Mouse (Mus musculus) kidney, embryonic 16.5 days (tissue): ENCODE measurements around the gene Phykpl. TPM values are rescaled to one million over a fixed set of nuclear protein-coding genes. Genes with fewer than 3 reads are reported as not detected.
A peak's percentile ranks its signal among the peaks of the same experiment; 100 is the strongest.

ENCODE experiments used
- ATAC-seq: fragments of 200-750 bp; cut with Nextera tagmentation; 2 replicates; pipeline ENCODE4 v1.8.0; 2017; ENCODE audit warnings: moderate TSS enrichment; ENCODE audit not compliant: low FRiP score, low TSS enrichment
- H3K27ac ChIP-seq: fragments of 300-500 bp; sonication (generic); 2 replicates; pipeline ENCODE4 v1.5.1; 2014; ENCODE audit warnings: low read length
- H3K27me3 ChIP-seq: fragments of 300-500 bp; sonication (generic); 2 replicates; pipeline ENCODE4 v1.6.1; 2014; ENCODE audit warnings: low read length, control low read depth, mixed read lengths; ENCODE audit not compliant: insufficient read depth
- H3K36me3 ChIP-seq: fragments of 300-500 bp; sonication (generic); 2 replicates; pipeline ENCODE4 v1.6.1; 2014; ENCODE audit warnings: low read length, control low read depth, mixed read lengths; ENCODE audit not compliant: insufficient read depth
- H3K4me1 ChIP-seq: fragments of 300-500 bp; sonication (generic); 2 replicates; pipeline ENCODE4 v1.6.1; 2014; ENCODE audit warnings: low read length, control low read depth, mixed read lengths; ENCODE audit not compliant: insufficient read depth
- H3K4me2 ChIP-seq: fragments of 300-500 bp; sonication (generic); replicated peaks from 2 replicates; pipeline ENCODE4 v1.6.1; 2014; ENCODE audit warnings: low read depth, low read length
- H3K4me3 ChIP-seq: fragments of 300-500 bp; sonication (generic); 2 replicates; pipeline ENCODE4 v1.5.1; 2014; ENCODE audit warnings: mild to moderate bottlenecking, low read length
- H3K9ac ChIP-seq: fragments of 300-500 bp; sonication (generic); replicated peaks from 2 replicates; pipeline ENCODE4 v1.6.1; 2014; ENCODE audit warnings: low read length
- H3K9me3 ChIP-seq: fragments of 300-500 bp; sonication (generic); 2 replicates; pipeline ENCODE4 v1.6.1; 2016; ENCODE audit warnings: low read length, control low read depth
- WGBS: fragments of 180-500 bp; shearing (Covaris S2); extraction: QIAGEN DNeasy Blood & Tissue Kit; methylation state at CpG from one replicate; pipeline ENCODE4 v1.1.7; 2014; 5-methylcytosine and 5-hydroxymethylcytosine counted together
- polyA plus RNA-seq: library from polyadenylated mRNA; unstranded; fragments of >200 nt; fragmentation: Nextera tagmentation; extraction: Ambion mirVana; gene quantifications from 2 replicates; pipeline ENCODE4 v1.2.1, GENCODE M21; 2015

The Phykpl gene
- polyA plus RNA-seq, 1 experiment from 2014 or later, result 26.2 TPM

GRCm38 (mm10) chr11:51552091-51552490 is 32.5 kb upstream of the Phykpl start:
- Histone ChIP-seq H3K4me1 (peaks cover 14% of the 10 kb centered on the region), H3K9ac (no peak overlapping the region), H3K4me3 (no peak overlapping the region), H3K4me2 (no peak overlapping the region), H3K36me3 (no peaks in the 10 kb centered on the region), H3K27ac (no peak overlapping the region), H3K27me3 (no peaks in the 10 kb centered on the region), H3K9me3 (no peaks in the 10 kb centered on the region)
- 62% methylated on average over 3 of the region's 3 CpGs for WGBS
- ATAC-seq, result no peak

- H3K4me3 ChIP-seq, result no peak overlapping the region
- no peaks in the 10 kb centered on the region for H3K36me3 ChIP-seq
- H3K4me1 ChIP-seq, result peaks cover 14% of the 10 kb centered on the region
- H3K4me2 ChIP-seq, result no peak overlapping the region
- H3K9me3 ChIP-seq, result no peaks in the 10 kb centered on the region
- H3K27me3 ChIP-seq, result no peaks in the 10 kb centered on the region
- no peak overlapping the region for H3K27ac ChIP-seq
- WGBS, result 73% methylated on average over 10 of the region's 10 CpGs
- no peak for ATAC-seq
- no peak overlapping the region for H3K9ac ChIP-seq
These were observed 30.0 kb upstream of the Phykpl start for GRCm38 (mm10) chr11:51554590-51554989.

- H3K9ac ChIP-seq, result no peak overlapping the region
- 55% methylated on average over 2 of the region's 2 CpGs for WGBS
- no peaks in the 10 kb centered on the region for H3K36me3 ChIP-seq
- H3K4me2 ChIP-seq, result no peak overlapping the region
- H3K27me3 ChIP-seq, result no peaks in the 10 kb centered on the region
- H3K4me3 ChIP-seq, result no peak overlapping the region
- peaks cover 14% of the 10 kb centered on the region for H3K4me1 ChIP-seq
- H3K9me3 ChIP-seq, result no peaks in the 10 kb centered on the region
- H3K27ac ChIP-seq, result no peak overlapping the region
- no peak for ATAC-seq
These were observed 29.5 kb upstream of the Phykpl start for GRCm38 (mm10) chr11:51555066-51555465.

- Histone ChIP-seq H3K4me2 (no peak overlapping the region), H3K9ac (no peak overlapping the region), H3K27me3 (no peaks in the 10 kb centered on the region), H3K4me1 (no peaks in the 10 kb centered on the region; the same call in 1 of the 2 replicates), H3K36me3 (no peaks in the 10 kb centered on the region), H3K4me3 (no peak overlapping the region), H3K27ac (no peak overlapping the region), H3K9me3 (no peaks in the 10 kb centered on the region)
- ATAC-seq, result no peak
- 82% methylated on average over 1 of the region's 1 CpGs for WGBS
These were observed 21.3 kb upstream of the Phykpl start for GRCm38 (mm10) chr11:51563276-51563675.

GRCm38 (mm10) chr11:51565062-51565461 is 19.5 kb upstream of the Phykpl start:
- Histone ChIP-seq H3K9ac (no peak overlapping the region), H3K4me1 (no peaks in the 10 kb centered on the region; the same call in 1 of the 2 replicates), H3K27ac (no peak overlapping the region), H3K4me3 (no peak overlapping the region), H3K27me3 (no peaks in the 10 kb centered on the region), H3K36me3 (no peaks in the 10 kb centered on the region), H3K9me3 (no peaks in the 10 kb centered on the region), H3K4me2 (no peak overlapping the region)
- 30% methylated on average over 3 of the region's 3 CpGs for WGBS
- ATAC-seq, result peak; percentile 63; the same call in 1 of the 2 replicates

- no peak overlapping the region for H3K27ac ChIP-seq
These were observed 18.6 kb upstream of the Phykpl start for GRCm38 (mm10) chr11:51565951-51566350.

GRCm38 (mm10) chr11:51568801-51569200 is 15.8 kb upstream of the Phykpl start:
- no peak overlapping the region for H3K27ac ChIP-seq
- no peaks in the 10 kb centered on the region for H3K36me3 ChIP-seq
- ATAC-seq, result no peak
- 88% methylated on average over 4 of the region's 4 CpGs for WGBS
- no peaks in the 10 kb centered on the region; the same call in 1 of the 2 replicates for H3K4me1 ChIP-seq
- no peaks in the 10 kb centered on the region for H3K27me3 ChIP-seq
- no peak overlapping the region for H3K4me3 ChIP-seq
- H3K9me3 ChIP-seq, result no peaks in the 10 kb centered on the region
- no peak overlapping the region for H3K4me2 ChIP-seq
- H3K9ac ChIP-seq, result no peak overlapping the region

More at GRCm38 (mm10) chr11:51565951-51566350, 18.6 kb upstream of the Phykpl start:
- no peak for ATAC-seq
- H3K9ac ChIP-seq, result no peak overlapping the region
- H3K4me2 ChIP-seq, result no peak overlapping the region
- H3K9me3 ChIP-seq, result no peaks in the 10 kb centered on the region
- H3K27me3 ChIP-seq, result no peaks in the 10 kb centered on the region
- no peak overlapping the region for H3K4me3 ChIP-seq
- H3K36me3 ChIP-seq, result no peaks in the 10 kb centered on the region
- H3K4me1 ChIP-seq, result no peaks in the 10 kb centered on the region; the same call in 1 of the 2 replicates
- WGBS, result 75% methylated on average over 6 of the region's 6 CpGs

GRCm38 (mm10) chr11:51576454-51576853 is 8.1 kb upstream of the Phykpl start:
- 92% methylated on average over 4 of the region's 4 CpGs for WGBS
- H3K27me3 ChIP-seq, result no peaks in the 10 kb centered on the region
- no peaks in the 10 kb centered on the region for H3K36me3 ChIP-seq
- H3K9ac ChIP-seq, result no peak overlapping the region
- no peak overlapping the region for H3K4me3 ChIP-seq
- no peak for ATAC-seq
- no peaks in the 10 kb centered on the region for H3K9me3 ChIP-seq
- H3K4me1 ChIP-seq, result no peaks in the 10 kb centered on the region
- H3K27ac ChIP-seq, result no peak overlapping the region
- no peak overlapping the region for H3K4me2 ChIP-seq

GRCm38 (mm10) chr11:51577587-51577986 is 7.0 kb upstream of the Phykpl start:
- H3K27ac ChIP-seq, result no peak overlapping the region
- H3K27me3 ChIP-seq, result no peaks in the 10 kb centered on the region
- ATAC-seq, result no peak
- H3K4me3 ChIP-seq, result no peak overlapping the region
- H3K36me3 ChIP-seq, result no peaks in the 10 kb centered on the region
- H3K4me2 ChIP-seq, result no peak overlapping the region
- 78% methylated on average over 7 of the region's 7 CpGs for WGBS
- H3K4me1 ChIP-seq, result no peaks in the 10 kb centered on the region
- H3K9ac ChIP-seq, result no peak overlapping the region
- H3K9me3 ChIP-seq, result no peaks in the 10 kb centered on the region

- no peak overlapping the region for H3K9ac ChIP-seq
- no peaks in the 10 kb centered on the region for H3K27me3 ChIP-seq
- no peaks in the 10 kb centered on the region for H3K9me3 ChIP-seq
- no peak overlapping the region for H3K4me3 ChIP-seq
- H3K4me2 ChIP-seq, result no peak overlapping the region
- H3K4me1 ChIP-seq, result peaks cover 9% of the 10 kb centered on the region
- WGBS, result 59% methylated on average over 4 of the region's 4 CpGs
- ATAC-seq, result no peak
- H3K27ac ChIP-seq, result no peak overlapping the region
- no peaks in the 10 kb centered on the region for H3K36me3 ChIP-seq
These were observed 5.5 kb upstream of the Phykpl start for GRCm38 (mm10) chr11:51579024-51579423.
